Mouse (Mus musculus) heart, adult 2 months (tissue): ENCODE results near the gene Lenep.

Source experiments
- CTCF ChIP-seq: fragments of 200-600 bp; IDR thresholded peaks from 2 replicates; pipeline ENCODE4 v1.8.1; 2022; ENCODE audit warnings: antibody characterized with exemption, mild to moderate bottlenecking, moderate library complexity
- POLR2A ChIP-seq: fragments of 200-500 bp; IDR thresholded peaks from 2 replicates; pipeline ENCODE4 v1.6.1; 2011; ENCODE audit warnings: mild to moderate bottlenecking, low read depth, low read length, control low read depth; ENCODE audit not compliant: insufficient read depth

- TF ChIP-seq CTCF (no peak), POLR2A (no peak)
These were observed 13.6 kb upstream of the Lenep start for GRCm38 (mm10) chr3:89416158-89416557.
